Mouse (Mus musculus) heart, postnatal 36 days (tissue): ENCODE measurements at regions not wholly inside any gene's neighbourhood (a gene's known extent, or its start where the extent isn't known, plus 50 kb on each side); places are given as distances from the start of the nearest gene placed in this dataset.

Experiments
- DNase-seq, 2 experiments: peaks; one replicate each; pipeline ENCODE4 v3.0.0; 2021 to 2022
- intact Hi-C: fragments of 180-260 bp; cut with DNase I; formaldehyde crosslinking; loops from one replicate; pipeline ENCODE4 v1.15.1; 2025

- DNase-seq = no peak
- intact Hi-C loops = no loop called here
These were observed 60.9 kb downstream of the Psmg1 start for GRCm38 (mm10) chr16:95929700-95930435.

- DNase-seq = no peak
- intact Hi-C loops = no loop called here
These were observed 62.2 kb downstream of the Psmg1 start for GRCm38 (mm10) chr16:95928290-95929260.

GRCm38 (mm10) chr16:95926558-95926957 is 64.2 kb downstream of the Psmg1 start:
- DNase-seq = no peak
- intact Hi-C loops = no loop called here

GRCm38 (mm10) chr16:95924716-95925115 is 66.0 kb downstream of the Psmg1 start:
- no peak for DNase-seq
- intact Hi-C loops = no loop called here

- DNase-seq = no peak
- intact Hi-C loops = no loop called here
These were observed 66.8 kb downstream of the Psmg1 start for GRCm38 (mm10) chr16:95923991-95924390.

- intact Hi-C loops = no loop called here
These were observed 68.3 kb downstream of the Psmg1 start for GRCm38 (mm10) chr16:95922369-95922934.

GRCm38 (mm10) chr16:95921169-95921568 is 69.6 kb downstream of the Psmg1 start:
- intact Hi-C loops = no loop called here
- no peak for DNase-seq

More at GRCm38 (mm10) chr16:95922369-95922934, 68.3 kb downstream of the Psmg1 start:
- no peak for DNase-seq

- intact Hi-C loops = no loop called here
- no peak for DNase-seq
These were observed 71.9 kb downstream of the Psmg1 start for GRCm38 (mm10) chr16:95918651-95919425.

- DNase-seq = no peak
- intact Hi-C loops = no loop called here
These were observed 72.9 kb downstream of the Psmg1 start for GRCm38 (mm10) chr16:95917635-95918407.

GRCm38 (mm10) chr16:95913879-95914278 is 76.9 kb downstream of the Psmg1 start:
- intact Hi-C loops = loop anchor here (2.0 kb wide), 1 partner anchor 13 kb away; no protein-coding TSS in a partner anchor
- no peak for DNase-seq

GRCm38 (mm10) chr16:95904531-95905165 is 86.1 kb downstream of the Psmg1 start:
- no peak for DNase-seq
- intact Hi-C loops = no loop called here

- no peak for DNase-seq
These were observed 87.3 kb downstream of the Psmg1 start for GRCm38 (mm10) chr16:95903383-95903913.

GRCm38 (mm10) chr16:95902177-95902576 is 88.6 kb downstream of the Psmg1 start:
- no peak for DNase-seq
- intact Hi-C loops = no loop called here

More at GRCm38 (mm10) chr16:95903383-95903913, 87.3 kb downstream of the Psmg1 start:
- intact Hi-C loops = no loop called here

GRCm38 (mm10) chr16:95901388-95901787 is 89.4 kb downstream of the Psmg1 start:
- no peak for DNase-seq
- intact Hi-C loops = loop anchor here (2.0 kb wide), 1 partner anchor 13 kb away; no protein-coding TSS in a partner anchor

GRCm38 (mm10) chr16:95900181-95900580 is 90.6 kb downstream of the Psmg1 start:
- DNase-seq = no peak
- intact Hi-C loops = loop anchor here (2.0 kb wide), 1 partner anchor 15 kb away; no protein-coding TSS in a partner anchor

- DNase-seq = no peak
- intact Hi-C loops = loop anchor here (2.0 kb wide), 1 partner anchor 15 kb away; no protein-coding TSS in a partner anchor
These were observed 91.1 kb downstream of the Psmg1 start for GRCm38 (mm10) chr16:95899672-95900071.

GRCm38 (mm10) chr16:95897843-95898242 is 92.9 kb downstream of the Psmg1 start:
- intact Hi-C loops = no loop called here
- DNase-seq = no peak

GRCm38 (mm10) chr16:95896126-95896525 is 94.6 kb downstream of the Psmg1 start:
- intact Hi-C loops = no loop called here
- DNase-seq = no peak
